Mouse (Mus musculus): ENCODE results near the gene Crk.
A peak's percentile ranks its signal among the peaks of the same experiment; 100 is the strongest.

The Crk gene

GRCm38 (mm10) chr11:75655621-75656545 lies 23.2 kb upstream of the Crk start:
- no peak for DNase-seq (ENCODE audit: low read depth, low spot score)

- no peak for DNase-seq (ENCODE audit: low read depth, low spot score)
Observed at GRCm38 (mm10) chr11:75656621-75657590, 22.2 kb upstream of the Crk start.

GRCm38 (mm10) chr11:75657841-75658240 lies 21.2 kb upstream of the Crk start:
- DNase-seq (ENCODE audit: low read depth, low spot score) = no peak

DNA sequence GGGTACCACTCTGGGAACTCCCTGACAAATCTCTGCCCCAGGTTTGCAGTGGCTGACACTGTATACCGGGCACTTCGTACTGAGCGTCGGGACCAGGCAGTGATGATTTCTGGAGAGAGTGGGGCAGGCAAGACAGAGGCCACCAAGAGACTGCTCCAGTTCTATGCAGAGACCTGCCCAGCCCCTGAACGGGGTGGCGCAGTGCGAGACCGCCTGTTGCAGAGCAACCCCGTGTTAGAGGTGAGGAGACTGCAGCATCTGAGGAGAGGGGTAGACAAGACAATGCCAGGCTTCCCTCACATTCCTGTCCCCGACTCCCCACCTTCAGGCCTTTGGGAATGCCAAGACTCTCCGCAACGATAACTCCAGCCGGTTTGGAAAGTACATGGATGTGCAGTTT lies 20.7 kb upstream of the Crk start:
- no peak for DNase-seq (ENCODE audit: low read depth, low spot score)

DNA sequence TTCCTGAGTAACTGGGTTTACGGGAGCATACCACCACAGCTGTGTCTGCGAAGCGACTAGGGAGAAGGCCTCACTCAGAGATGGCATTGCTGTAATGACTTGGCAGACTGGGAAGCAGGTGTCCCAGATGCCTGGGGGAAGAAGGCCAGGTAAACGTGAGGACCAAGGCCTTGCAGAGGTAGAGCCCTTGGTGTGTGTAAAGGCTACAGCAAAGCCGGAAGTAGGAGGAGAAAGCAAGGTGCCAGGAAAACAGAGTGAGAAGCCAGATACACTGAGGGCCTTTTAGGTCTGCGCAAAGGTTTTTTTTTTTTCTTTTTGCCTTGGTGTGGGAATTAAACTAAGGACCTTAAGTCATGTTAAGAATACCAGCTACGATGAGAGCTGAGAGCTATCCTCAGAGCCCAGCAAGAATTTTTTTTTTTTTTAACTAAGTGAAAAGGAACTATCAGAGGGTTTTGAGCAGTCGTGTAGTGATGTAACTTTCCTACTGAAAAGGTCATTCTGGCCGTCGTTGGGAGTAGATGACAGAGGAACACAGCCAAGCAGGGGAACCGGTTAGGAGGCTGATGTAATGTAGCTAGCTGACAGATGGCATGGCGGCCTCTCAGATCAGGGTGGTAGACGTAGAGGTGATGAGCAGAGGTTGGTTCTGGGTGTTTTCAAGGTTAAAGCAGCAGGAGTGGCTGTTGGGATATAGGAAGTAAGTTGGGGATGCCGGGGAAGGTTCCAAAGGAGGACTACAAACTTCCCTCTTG lies 19.9 kb upstream of the Crk start:
- DNase-seq (ENCODE audit: low read depth, low spot score) = no peak

GRCm38 (mm10) chr11:75660081-75660590 lies 18.9 kb upstream of the Crk start:
- DNase-seq (ENCODE audit: low read depth, low spot score) = no peak

- no peak for DNase-seq (ENCODE audit: low read depth, low spot score)
Observed at GRCm38 (mm10) chr11:75660941-75661800, 17.9 kb upstream of the Crk start.

DNA sequence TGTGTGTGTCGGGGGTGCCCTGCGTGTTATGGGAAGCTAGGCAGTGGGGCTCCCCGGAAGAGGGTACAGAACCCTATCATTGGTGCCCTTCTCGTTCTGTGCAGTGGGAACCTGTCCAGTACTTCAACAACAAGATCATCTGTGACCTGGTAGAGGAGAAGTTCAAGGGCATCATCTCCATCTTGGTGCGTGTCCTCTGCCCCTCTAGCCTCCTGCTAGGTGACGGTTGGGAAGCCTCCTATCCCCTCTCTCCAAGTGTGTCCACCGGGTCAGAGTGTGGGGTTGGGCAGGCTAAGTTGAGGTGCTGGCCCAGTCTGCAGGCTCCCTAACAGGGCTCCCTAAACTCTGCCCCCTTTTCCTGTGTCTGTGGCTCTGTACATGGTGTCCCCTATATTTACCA lies 16.9 kb upstream of the Crk start:
- DNase-seq (ENCODE audit: low read depth, low spot score) = no peak

DNA sequence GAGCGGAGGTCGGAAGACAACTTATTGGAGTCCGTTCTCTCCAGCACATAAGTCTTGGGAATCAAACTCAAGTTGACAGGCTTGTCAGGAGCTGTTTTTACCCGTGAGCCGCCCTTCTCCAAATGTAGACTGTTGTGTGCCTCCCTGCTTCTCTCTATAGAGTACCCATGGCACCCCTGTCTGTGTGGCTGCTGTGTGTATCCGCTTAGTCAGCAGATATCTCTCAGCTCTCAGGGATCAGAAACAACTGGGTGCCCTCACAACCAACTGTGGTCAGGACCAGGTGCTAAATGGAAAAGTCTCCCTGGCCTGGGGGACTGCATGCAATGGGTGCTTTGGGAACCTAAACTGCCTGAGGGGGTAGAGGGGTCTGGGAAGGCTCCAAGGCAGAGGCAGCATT lies 12.8 kb upstream of the Crk start:
- no peak for DNase-seq (ENCODE audit: low read depth, low spot score)

DNA sequence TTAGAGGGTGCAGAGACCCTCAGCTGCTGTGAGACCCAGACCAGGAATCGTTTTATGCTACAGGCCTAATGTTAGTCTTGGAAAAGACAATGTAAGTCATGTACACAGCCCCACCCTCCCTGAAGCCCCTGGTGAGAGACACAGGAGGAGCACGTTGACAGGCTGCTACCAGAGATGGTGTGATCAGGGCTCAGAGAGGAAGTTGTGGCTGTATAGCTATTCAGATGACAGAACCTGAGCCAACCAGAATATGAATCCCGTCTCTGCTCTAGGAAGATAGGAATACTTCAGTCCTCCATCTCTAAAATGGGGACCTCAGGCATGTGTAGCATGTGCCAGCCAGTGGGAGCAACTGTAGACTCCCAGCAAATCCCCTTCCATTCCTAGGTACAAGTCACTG lies 10.4 kb upstream of the Crk start:
- DNase-seq (ENCODE audit: low read depth, low spot score) = no peak

- DNase-seq (ENCODE audit: low read depth, low spot score) = no peak
Observed at GRCm38 (mm10) chr11:75669176-75669852, 9.7 kb upstream of the Crk start.

DNA sequence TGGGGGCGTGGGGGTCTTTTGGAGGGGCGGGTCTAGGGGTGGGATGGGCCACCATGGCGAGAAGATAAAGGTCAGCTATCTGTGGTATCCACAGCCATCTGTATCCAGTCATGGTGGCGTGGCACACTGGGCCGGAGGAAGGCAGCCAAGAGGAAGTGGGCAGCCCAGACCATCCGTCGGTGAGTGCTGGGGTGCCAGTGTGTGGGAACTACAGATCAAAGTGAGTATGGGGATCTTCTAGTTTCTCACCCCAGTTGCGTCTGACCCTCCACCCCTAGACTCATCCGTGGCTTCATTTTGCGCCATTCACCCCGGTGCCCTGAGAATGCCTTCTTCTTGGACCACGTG lies 9.2 kb upstream of the Crk start:
- no peak for DNase-seq (ENCODE audit: low read depth, low spot score)

DNA sequence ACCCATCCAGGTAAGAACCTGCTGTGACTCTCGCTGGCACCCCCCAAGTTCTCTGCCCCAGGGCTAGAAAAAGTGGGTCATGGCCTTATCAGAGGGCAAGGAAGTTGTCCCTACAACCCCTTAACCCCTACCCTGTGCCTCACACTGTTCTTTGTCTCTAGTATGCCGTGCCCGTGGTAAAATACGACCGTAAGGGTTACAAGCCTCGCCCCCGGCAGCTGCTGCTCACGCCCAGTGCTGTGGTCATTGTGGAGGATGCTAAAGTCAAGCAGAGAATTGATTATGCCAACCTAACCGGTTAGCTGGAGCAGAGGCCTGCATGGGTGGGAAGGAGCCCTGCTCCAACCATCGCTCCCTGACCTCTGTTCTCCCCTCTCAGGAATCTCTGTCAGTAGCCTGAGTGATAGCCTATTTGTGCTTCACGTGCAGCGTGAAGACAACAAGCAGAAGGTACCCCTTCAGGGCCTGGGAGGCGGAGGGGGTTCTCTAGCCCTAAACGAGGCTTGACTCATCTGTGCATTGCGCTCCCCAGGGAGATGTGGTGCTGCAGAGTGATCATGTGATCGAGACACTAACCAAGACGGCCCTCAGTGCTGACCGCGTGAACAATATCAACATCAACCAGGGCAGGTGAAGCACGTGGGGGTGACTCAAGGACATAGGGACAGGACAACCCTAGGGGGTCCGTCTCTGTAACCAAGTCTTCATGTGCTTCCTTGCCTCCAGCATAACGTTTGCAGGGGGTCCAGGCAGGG lies 7.5 kb upstream of the Crk start:
- no peak for DNase-seq (ENCODE audit: low read depth, low spot score)

DNA sequence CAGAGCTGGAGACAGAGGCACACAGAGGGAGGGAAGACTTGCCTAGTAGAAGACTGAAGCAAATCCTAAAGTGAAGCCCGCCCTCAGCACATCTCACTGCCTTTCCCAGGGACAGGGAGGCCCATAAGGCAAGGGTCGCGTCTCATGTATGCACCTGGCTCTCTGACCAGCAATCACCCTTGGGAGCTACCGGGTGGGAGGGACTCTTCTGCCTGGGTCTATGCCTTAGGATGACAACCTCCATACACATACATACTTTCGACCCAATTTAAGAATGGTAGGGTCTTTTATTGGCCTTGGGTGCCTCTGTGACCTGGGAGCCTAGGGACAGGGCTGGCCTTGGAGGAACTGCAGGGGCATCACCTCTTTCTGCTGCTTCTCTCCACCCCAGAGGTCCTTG lies 5.6 kb upstream of the Crk start:
- DNase-seq (ENCODE audit: low read depth, low spot score) = no peak

GRCm38 (mm10) chr11:75674875-75675274 lies 4.2 kb upstream of the Crk start:
- no peak for DNase-seq (ENCODE audit: low read depth, low spot score)

DNA sequence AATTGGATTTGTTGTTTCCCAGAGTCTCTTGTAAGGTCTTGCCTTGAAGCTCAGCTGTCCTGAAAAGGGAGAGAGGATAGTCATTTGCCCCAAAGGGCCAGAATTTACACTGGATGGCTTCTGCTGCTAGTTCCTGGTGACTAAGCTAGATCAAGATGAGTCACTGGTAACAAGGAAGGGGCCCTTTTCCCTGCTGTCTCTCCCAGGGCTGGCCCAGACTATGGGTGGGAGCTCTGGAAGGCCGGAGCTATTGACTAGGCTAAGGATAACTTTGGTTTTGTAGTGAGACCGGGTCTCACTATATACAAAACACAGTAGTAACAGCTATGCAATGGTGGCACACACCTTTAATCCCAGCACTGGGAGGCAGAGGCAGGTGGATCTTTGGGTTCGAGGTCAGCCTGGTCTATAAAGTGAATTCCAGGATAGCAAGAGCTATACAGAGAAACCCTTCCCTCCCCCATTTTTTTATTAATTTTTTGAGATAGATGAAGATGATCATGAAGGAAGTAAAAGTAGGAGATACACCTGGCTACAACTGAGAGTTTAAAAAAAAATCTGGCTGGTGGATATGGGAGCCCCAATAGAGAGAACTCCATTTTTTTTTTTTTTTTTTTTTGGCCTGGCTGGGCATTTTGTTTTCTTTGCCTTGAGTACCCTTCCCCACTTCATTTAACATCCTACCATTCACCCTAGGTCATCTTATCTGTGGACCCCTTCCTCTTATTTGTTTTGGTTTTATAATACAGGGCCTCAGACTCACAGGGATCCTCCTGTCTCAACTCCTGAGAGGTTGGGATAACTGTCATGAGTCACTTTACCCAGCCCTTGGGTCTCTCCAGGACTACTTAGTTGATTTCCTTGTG lies 945 bp upstream of the Crk start:
- DNase-seq (ENCODE audit: low read depth, low spot score) = no peak

DNA sequence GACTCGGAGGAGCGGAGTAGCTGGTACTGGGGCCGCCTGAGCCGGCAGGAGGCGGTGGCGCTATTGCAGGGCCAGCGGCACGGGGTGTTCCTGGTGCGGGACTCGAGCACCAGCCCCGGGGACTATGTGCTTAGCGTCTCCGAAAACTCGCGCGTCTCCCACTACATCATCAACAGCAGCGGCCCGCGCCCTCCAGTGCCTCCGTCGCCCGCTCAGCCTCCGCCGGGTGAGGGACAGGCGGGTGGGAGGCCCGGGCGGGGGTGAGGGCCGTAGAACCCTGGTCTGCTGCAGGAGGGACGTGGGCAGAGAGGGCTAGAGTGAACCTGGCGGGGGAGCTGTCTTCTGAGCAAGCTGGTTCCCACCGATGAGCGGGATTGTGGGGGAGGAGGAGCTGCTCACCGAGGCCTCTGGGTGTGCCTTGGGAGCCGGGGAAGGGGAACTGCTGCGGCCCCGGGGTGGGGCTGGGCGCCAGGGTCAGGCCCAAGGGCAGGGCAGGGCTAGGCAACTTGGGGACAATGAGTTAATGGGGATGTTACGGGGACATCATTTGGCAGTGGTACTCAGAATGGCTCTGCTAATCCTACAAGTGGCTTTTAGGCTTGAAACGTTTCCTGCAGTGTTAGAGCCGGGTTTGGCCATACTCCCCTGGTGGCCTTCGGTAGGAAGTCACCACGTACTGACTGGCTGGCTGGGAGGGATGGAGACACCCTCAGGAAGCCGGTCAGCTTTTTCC lies 546 bp downstream of the Crk start:
- peak; percentile 23 for DNase-seq (ENCODE audit: low read depth, low spot score)

DNA sequence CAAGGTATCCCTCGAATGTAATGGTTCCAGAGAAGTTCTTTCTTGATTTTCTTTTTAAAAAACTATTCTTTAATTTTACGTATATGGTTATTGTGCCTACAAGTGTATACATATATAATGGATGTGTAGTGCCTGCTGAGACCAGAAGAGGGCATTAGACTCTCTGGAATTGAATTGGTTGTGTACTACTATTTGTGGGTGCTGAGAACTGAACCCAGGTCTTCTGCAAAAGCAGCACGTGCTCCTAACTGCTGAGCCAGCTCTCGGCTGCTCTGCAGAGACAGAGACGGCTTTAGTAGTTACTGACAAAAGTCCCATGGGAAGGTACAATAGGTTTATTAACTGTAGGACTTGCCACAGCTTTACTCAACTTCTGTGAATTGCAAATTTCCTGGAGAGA lies 5.4 kb downstream of the Crk start:
- no peak for DNase-seq (ENCODE audit: low read depth, low spot score)

Measured in retina, adult 2 months (tissue).